Mouse (Mus musculus): ENCODE results near the gene Epha4.

The Epha4 gene

GRCm38 (mm10) chr1:77407417-77407816, 107.5 kb downstream of the Epha4 start:
- no peak for DNase-seq (ENCODE audit: low read depth, low spot score)

GRCm38 (mm10) chr1:77406631-77407030, 108.3 kb downstream of the Epha4 start:
- DNase-seq (ENCODE audit: low read depth, low spot score): no peak

GRCm38 (mm10) chr1:77404537-77404936, 110.4 kb downstream of the Epha4 start:
- DNase-seq (ENCODE audit: low read depth, low spot score): no peak

GRCm38 (mm10) chr1:77402942-77403341, 111.9 kb downstream of the Epha4 start:
- DNase-seq (ENCODE audit: low read depth, low spot score): no peak

GRCm38 (mm10) chr1:77401465-77401864, 113.4 kb downstream of the Epha4 start:
- DNase-seq (ENCODE audit: low read depth, low spot score): no peak

GRCm38 (mm10) chr1:77391590-77391989, 123.3 kb downstream of the Epha4 start:
- DNase-seq (ENCODE audit: low read depth, low spot score): no peak

- DNase-seq (ENCODE audit: low read depth, low spot score): no peak
These were observed 125.8 kb downstream of the Epha4 start for GRCm38 (mm10) chr1:77389069-77389468.

- no peak for DNase-seq (ENCODE audit: low read depth, low spot score)
These were observed 126.3 kb downstream of the Epha4 start for GRCm38 (mm10) chr1:77388556-77388955.

- no peak for DNase-seq (ENCODE audit: low read depth, low spot score)
These were observed 129.3 kb downstream of the Epha4 start for GRCm38 (mm10) chr1:77385613-77386012.

- no peak for DNase-seq (ENCODE audit: low read depth, low spot score)
These were observed 131.4 kb downstream of the Epha4 start for GRCm38 (mm10) chr1:77383466-77383865.

GRCm38 (mm10) chr1:77377550-77377980, 137.3 kb downstream of the Epha4 start:
- DNase-seq (ENCODE audit: low read depth, low spot score): no peak

GRCm38 (mm10) chr1:77374054-77374453, 140.8 kb downstream of the Epha4 start:
- DNase-seq (ENCODE audit: low read depth, low spot score): no peak

- no peak for DNase-seq (ENCODE audit: low read depth, low spot score)
These were observed 144.0 kb downstream of the Epha4 start for GRCm38 (mm10) chr1:77370921-77371320.

GRCm38 (mm10) chr1:77369255-77369837, 145.5 kb downstream of the Epha4 start:
- peak; percentile 36 for DNase-seq (ENCODE audit: low read depth, low spot score)

GRCm38 (mm10) chr1:77365850-77366249, 149.0 kb downstream of the Epha4 start:
- no peak for DNase-seq (ENCODE audit: low read depth, low spot score)

- no peak for DNase-seq (ENCODE audit: low read depth, low spot score)
These were observed 150.3 kb downstream of the Epha4 start for GRCm38 (mm10) chr1:77364596-77364995.

GRCm38 (mm10) chr1:77363848-77364247, 151.0 kb downstream of the Epha4 start:
- no peak for DNase-seq (ENCODE audit: low read depth, low spot score)

- peak; percentile 42 for DNase-seq (ENCODE audit: low read depth, low spot score)
These were observed 168.4 kb downstream of the Epha4 start for GRCm38 (mm10) chr1:77346459-77346858.

GRCm38 (mm10) chr1:77343792-77344191, 171.1 kb downstream of the Epha4 start:
- no peak for DNase-seq (ENCODE audit: low read depth, low spot score)

- no peak for DNase-seq (ENCODE audit: low read depth, low spot score)
These were observed 175.2 kb downstream of the Epha4 start for GRCm38 (mm10) chr1:77339701-77340100.

GRCm38 (mm10) chr1:77338346-77338745, 176.5 kb downstream of the Epha4 start:
- no peak for DNase-seq (ENCODE audit: low read depth, low spot score)

- DNase-seq (ENCODE audit: low read depth, low spot score): no peak
These were observed 178.0 kb downstream of the Epha4 start for GRCm38 (mm10) chr1:77336937-77337336.

- no peak for DNase-seq (ENCODE audit: low read depth, low spot score)
These were observed 196.2 kb downstream of the Epha4 start for GRCm38 (mm10) chr1:77318597-77319127.
